Mouse (Mus musculus) midbrain, embryonic 14.5 days (tissue): ENCODE measurements around the gene Sppl3. TPM values are rescaled to one million over a fixed set of nuclear protein-coding genes. Genes with fewer than 3 reads are reported as not detected.

Source experiments
- ATAC-seq: fragments of 200-750 bp; cut with Nextera tagmentation; 2 replicates; pipeline ENCODE4 v1.8.0; 2017; ENCODE audit warnings: moderate number of reproducible peaks, moderate library complexity; ENCODE audit not compliant: low FRiP score, low TSS enrichment
- DNase-seq: peaks from one replicate; pipeline ENCODE4 v3.0.0-alpha.2; 2015
- H3K27ac ChIP-seq: fragments of 300-500 bp; sonication (generic); replicated peaks from 2 replicates; pipeline ENCODE4 v1.5.1; 2014; ENCODE audit warnings: mild to moderate bottlenecking, low read depth, low read length, moderate library complexity
- H3K27me3 ChIP-seq: fragments of 300-500 bp; sonication (generic); 2 replicates; pipeline ENCODE4 v1.6.1; 2014; ENCODE audit warnings: low read length, control low read depth, mixed read lengths; ENCODE audit not compliant: control insufficient read depth, insufficient read depth
- H3K36me3 ChIP-seq: fragments of 300-500 bp; sonication (generic); 2 replicates; pipeline ENCODE4 v1.6.1; 2014; ENCODE audit warnings: low read length, control low read depth; ENCODE audit not compliant: control insufficient read depth, insufficient read depth
- H3K4me1 ChIP-seq: fragments of 300-500 bp; sonication (generic); 2 replicates; pipeline ENCODE4 v1.6.1; 2014; ENCODE audit warnings: mild to moderate bottlenecking, antibody characterized with exemption, low read length, control low read depth; ENCODE audit not compliant: control insufficient read depth, insufficient read depth
- H3K4me2 ChIP-seq: fragments of 300-500 bp; sonication (generic); 2 replicates; pipeline ENCODE4 v1.6.1; 2014; ENCODE audit warnings: mild to moderate bottlenecking, low read length, moderate library complexity
- H3K4me3 ChIP-seq: fragments of 300-500 bp; sonication (generic); replicated peaks from 2 replicates; pipeline ENCODE4 v1.5.1; 2014; ENCODE audit warnings: low read depth, low read length
- H3K9ac ChIP-seq: fragments of 300-500 bp; sonication (generic); replicated peaks from 2 replicates; pipeline ENCODE4 v1.6.1; 2014; ENCODE audit warnings: mild to moderate bottlenecking, low read length, moderate library complexity
- H3K9me3 ChIP-seq: fragments of 300-500 bp; sonication (generic); 2 replicates; pipeline ENCODE4 v1.6.1; 2016; ENCODE audit warnings: low read length, control low read depth, mixed read lengths; ENCODE audit not compliant: control insufficient read depth
- WGBS: fragments of 180-500 bp; shearing (Covaris S2); extraction: QIAGEN DNeasy Blood & Tissue Kit; methylation state at CpG from one replicate; pipeline ENCODE4 v1.1.7; 2014; 5-methylcytosine and 5-hydroxymethylcytosine counted together
- polyA plus RNA-seq: library from polyadenylated mRNA; unstranded; fragments of >200 nt; fragmentation: Nextera tagmentation; extraction: Ambion mirVana; gene quantifications from 2 replicates; pipeline ENCODE4 v1.2.1, GENCODE M21; 2014

The Sppl3 gene
- 33.1 and 35.5 TPM in 2 replicates for polyA plus RNA-seq

DNA sequence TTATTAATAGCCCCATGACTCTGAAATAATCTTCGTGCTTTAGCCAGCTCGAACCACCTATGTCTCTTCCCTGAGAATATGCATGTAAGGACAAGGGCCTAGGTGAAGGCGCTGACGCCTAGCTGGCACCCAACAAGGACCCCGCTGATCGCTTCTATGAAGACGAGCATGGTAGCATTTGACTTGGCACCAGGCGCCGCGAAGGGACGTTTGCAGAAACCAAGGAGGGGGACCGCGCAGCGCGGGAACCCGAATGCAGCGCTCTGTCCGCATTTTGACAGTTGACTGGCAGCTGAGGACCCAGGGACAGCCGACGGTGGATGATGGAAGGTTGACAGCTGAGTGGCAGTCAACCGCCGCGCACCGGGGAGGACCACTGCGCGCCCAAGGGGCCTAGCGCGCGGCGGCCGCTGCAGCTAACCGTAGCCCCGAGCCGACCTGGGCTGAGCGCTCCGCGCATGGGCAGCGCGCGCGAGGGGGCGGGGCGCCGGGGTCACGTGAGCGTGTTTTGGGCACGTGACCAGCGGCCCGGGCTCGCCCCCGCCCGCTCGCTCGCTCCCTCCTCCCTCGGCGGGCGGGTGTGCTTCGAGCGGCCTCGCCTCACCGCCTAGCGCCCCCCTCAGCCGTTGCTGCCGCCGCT lies at the start of gene Sppl3:
TSS of gene Sppl3 (plus strand) at position 561 of the 640 bp plus-strand sequence.
- peaks cover 25% of the 10 kb centered on the region for H3K4me1 ChIP-seq
- no peaks in the 10 kb centered on the region for H3K36me3 ChIP-seq
- no peaks in the 10 kb centered on the region for H3K9me3 ChIP-seq
- peak within 1 kb of the TSS; percentile 99 for H3K4me3 ChIP-seq
- DNase-seq, result peak; percentile 99
- H3K27me3 ChIP-seq, result no peaks in the 10 kb centered on the region
- peak within 1 kb of the TSS; percentile 92 for H3K4me2 ChIP-seq
- peak within 1 kb of the TSS; percentile 94 for H3K27ac ChIP-seq
- peak within 1 kb of the TSS; percentile 97 for H3K9ac ChIP-seq
- WGBS, result under 1% methylated on average over 53 of the region's 65 CpGs
- ATAC-seq, result peak; percentile 92

- H3K9me3 ChIP-seq, result no peaks in the 10 kb centered on the region
- no peak for DNase-seq
- H3K36me3 ChIP-seq, result no peaks in the 10 kb centered on the region
- H3K27ac ChIP-seq, result no peak overlapping the region
- H3K9ac ChIP-seq, result no peak overlapping the region
- no peak overlapping the region for H3K4me2 ChIP-seq
- WGBS, result 49% methylated on average over 4 of the region's 4 CpGs
- H3K4me1 ChIP-seq, result no peaks in the 10 kb centered on the region
- H3K4me3 ChIP-seq, result no peak overlapping the region
- no peak for ATAC-seq
- no peaks in the 10 kb centered on the region for H3K27me3 ChIP-seq
Measured at GRCm38 (mm10) chr5:114961590-114962360, 49.2 kb upstream of the Sppl3 start.

- H3K36me3 ChIP-seq, result no peaks in the 10 kb centered on the region
- no peaks in the 10 kb centered on the region for H3K9me3 ChIP-seq
- ATAC-seq (no peak), DNase-seq (no peak)
- H3K4me1 ChIP-seq, result no peaks in the 10 kb centered on the region
- H3K4me3 ChIP-seq, result no peak overlapping the region
- H3K27me3 ChIP-seq, result no peaks in the 10 kb centered on the region
- H3K27ac ChIP-seq, result no peak overlapping the region
- WGBS, result 73% methylated on average over 7 of the region's 7 CpGs
- no peak overlapping the region for H3K4me2 ChIP-seq
- H3K9ac ChIP-seq, result no peak overlapping the region
Measured at GRCm38 (mm10) chr5:114964315-114964966, 46.5 kb upstream of the Sppl3 start.

DNA sequence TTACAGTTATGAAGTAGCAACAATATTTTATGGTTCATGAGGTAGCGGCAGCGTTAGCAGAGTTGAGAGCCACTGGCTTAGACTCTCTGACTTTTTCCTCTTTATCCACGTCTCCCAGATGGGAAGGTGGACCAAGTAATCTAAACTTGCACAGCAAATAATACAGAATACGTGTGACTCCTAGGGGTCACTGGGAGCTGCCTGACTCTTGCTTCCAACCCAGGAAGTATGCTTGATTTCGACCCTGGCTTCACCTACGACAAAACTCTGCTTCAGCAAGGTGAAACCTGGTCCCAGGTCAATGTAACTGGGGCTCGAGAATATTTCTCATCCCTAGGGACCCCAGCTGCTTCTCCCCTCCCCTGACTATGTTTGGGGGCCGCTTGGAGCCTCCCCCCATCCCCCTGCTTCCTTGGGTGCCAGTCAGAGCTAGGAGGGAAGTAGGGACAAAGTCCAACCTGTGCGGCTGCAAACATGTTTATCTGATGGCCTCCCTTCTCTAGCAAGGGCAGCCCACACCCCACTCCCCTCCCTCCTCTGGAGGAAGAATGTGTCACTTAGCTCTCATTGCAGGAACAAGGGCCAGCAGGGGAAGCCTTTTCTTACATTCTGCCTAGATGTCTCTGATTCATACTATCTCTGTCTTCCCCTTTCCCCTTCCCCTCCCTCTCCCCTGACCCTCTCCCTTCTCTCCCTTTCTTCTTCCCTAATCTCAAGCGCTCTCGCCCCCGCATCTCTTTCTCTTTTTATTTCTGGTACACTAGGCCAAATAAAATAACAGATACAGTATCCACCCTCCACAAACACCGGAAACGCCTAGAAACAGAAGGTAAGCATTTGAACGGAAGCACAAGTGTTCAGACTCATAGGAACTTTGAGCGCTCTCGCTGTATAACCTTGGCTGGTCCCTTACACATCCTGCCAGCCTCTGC lies 45.7 kb upstream of the Sppl3 start:
- H3K27me3 ChIP-seq, result no peaks in the 10 kb centered on the region
- no peak overlapping the region for H3K27ac ChIP-seq
- no peak overlapping the region for H3K4me3 ChIP-seq
- no peak overlapping the region for H3K4me2 ChIP-seq
- WGBS, result 71% methylated on average over 17 of the region's 17 CpGs
- ATAC-seq (no peak), DNase-seq (no peak)
- H3K9me3 ChIP-seq, result no peaks in the 10 kb centered on the region
- H3K36me3 ChIP-seq, result no peaks in the 10 kb centered on the region
- H3K9ac ChIP-seq, result no peak overlapping the region
- no peaks in the 10 kb centered on the region for H3K4me1 ChIP-seq

DNA sequence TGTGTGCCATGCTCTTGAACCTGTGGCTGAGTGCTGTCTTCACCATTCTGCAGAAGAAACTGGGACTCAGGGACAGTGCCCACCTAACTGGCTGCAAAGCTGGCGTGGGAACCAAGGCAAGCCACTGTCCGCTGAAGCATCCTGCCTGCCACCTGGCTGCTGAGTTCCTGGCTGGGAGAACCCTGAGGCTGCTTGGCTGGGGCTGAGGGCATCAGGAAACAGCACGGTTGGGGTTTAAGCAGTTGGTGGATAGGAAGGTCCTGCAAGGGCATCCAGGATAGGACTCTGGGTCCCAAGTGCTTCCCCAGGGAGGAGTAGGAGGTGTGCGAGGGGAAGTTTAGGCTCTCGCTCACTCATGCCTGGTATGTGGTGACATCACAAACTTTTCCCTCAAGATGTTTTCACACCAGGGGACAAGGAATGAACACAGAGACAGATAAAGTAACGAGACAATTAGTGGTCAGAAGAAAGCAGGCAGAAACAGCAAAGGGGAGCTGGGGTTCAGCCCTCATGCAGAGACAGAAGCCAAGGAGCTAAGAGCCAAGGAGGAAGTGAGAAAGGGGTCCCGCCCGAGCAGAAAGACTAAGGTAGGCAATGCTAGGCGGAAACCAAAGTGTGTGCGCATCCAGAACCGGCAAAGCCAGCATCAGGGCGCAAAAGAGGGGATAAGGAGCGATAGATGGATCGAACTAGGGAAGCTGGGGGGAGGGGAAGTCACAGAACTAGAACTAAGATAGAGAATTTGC lies 43.2 kb upstream of the Sppl3 start:
- no peak overlapping the region for H3K4me3 ChIP-seq
- no peak overlapping the region for H3K4me2 ChIP-seq
- H3K36me3 ChIP-seq, result no peaks in the 10 kb centered on the region
- ATAC-seq (no peak), DNase-seq (no peak)
- H3K27me3 ChIP-seq, result no peaks in the 10 kb centered on the region
- H3K4me1 ChIP-seq, result no peaks in the 10 kb centered on the region
- no peak overlapping the region for H3K9ac ChIP-seq
- H3K9me3 ChIP-seq, result no peaks in the 10 kb centered on the region
- H3K27ac ChIP-seq, result no peak overlapping the region
- WGBS, result 41% methylated on average over 14 of the region's 14 CpGs

GRCm38 (mm10) chr5:114968651-114969050 lies 42.3 kb upstream of the Sppl3 start:
- Histone ChIP-seq H3K4me1 (no peaks in the 10 kb centered on the region), H3K4me3 (no peak overlapping the region), H3K27me3 (no peaks in the 10 kb centered on the region), H3K9me3 (no peaks in the 10 kb centered on the region), H3K9ac (no peak overlapping the region), H3K27ac (no peak overlapping the region), H3K4me2 (no peak overlapping the region), H3K36me3 (no peaks in the 10 kb centered on the region)
- DNase-seq (no peak), ATAC-seq (no peak)
- 22% methylated on average over 7 of the region's 7 CpGs for WGBS

- Histone ChIP-seq H3K4me2 (no peak overlapping the region), H3K27ac (no peak overlapping the region), H3K36me3 (no peaks in the 10 kb centered on the region), H3K9ac (no peak overlapping the region), H3K27me3 (no peaks in the 10 kb centered on the region), H3K9me3 (no peaks in the 10 kb centered on the region), H3K4me1 (no peaks in the 10 kb centered on the region), H3K4me3 (no peak overlapping the region)
- ATAC-seq, result no peak
- 13% methylated on average over 4 of the region's 4 CpGs for WGBS
- no peak for DNase-seq
Measured at GRCm38 (mm10) chr5:114969064-114969463, 41.9 kb upstream of the Sppl3 start.
